Mouse (Mus musculus): ENCODE results near the gene Itprip. TPM values are rescaled to one million over a fixed set of nuclear protein-coding genes. Genes with fewer than 3 reads are reported as not detected.
A peak's percentile ranks its signal among the peaks of the same experiment; 100 is the strongest.
"Not testable (repeated sequence)": the region's sequence is repeated elsewhere in the genome, so short reads cannot be mapped to it uniquely, and the experiment has no call there.

Gene Itprip
- total and polyA plus RNA-seq, 3 experiments, result 1.5 to 3.5 (median 3.5) TPM

- Histone ChIP-seq H3K9me3 (replicated peaks) (peaks cover 14% of the 10 kb centered on the region), H3K4me1 (ENCODE audit: insufficient read depth, low read depth, low read length) (peaks cover 11% of the 10 kb centered on the region)
- peak; percentile 45 for DNase-seq (ENCODE audit: low spot score)
Measured at GRCm38 (mm10) chr19:47854796-47855783, 64.0 kb downstream of the Itprip start, which contains the start of gene Gsto1. Gene Gsto1 (plus strand): TSS chr19:47854970.

GRCm38 (mm10) chr19:47853951-47854795 lies 64.9 kb downstream of the Itprip start:
- peak overlapping the region; percentile 75 for H3K4me3 ChIP-seq (ENCODE audit: low read depth, low read length)
- ATAC-seq (ENCODE audit: extremely low read depth, insufficient number of reproducible peaks, low FRiP score, poor library complexity, severe bottlenecking) (no peak), DNase-seq (ENCODE audit: low spot score) (no peak)
- TF ChIP-seq TAL1 (conservative IDR thresholded peaks at IDR 0.05; ENCODE audit: low read depth, low read length) (no peak), CTCF (IDR thresholded peaks at IDR 0.05; ENCODE audit: low read depth, low read length) (no peak), POLR2AphosphoS5 (IDR thresholded peaks at IDR 0.05; ENCODE audit: insufficient replicate concordance, low read depth, low read length) (no peak), GATA2 (IDR thresholded peaks at IDR 0.05; ENCODE audit: borderline replicate concordance, low read depth, low read length) (no peak), GATA1 (IDR thresholded peaks at IDR 0.05; ENCODE audit: borderline replicate concordance, low read length) (no peak)
- peaks cover 11% of the 10 kb centered on the region for H3K4me1 ChIP-seq (ENCODE audit: insufficient read depth, low read depth, low read length)
- peaks cover 20% of the 10 kb centered on the region for H3K9me3 ChIP-seq (replicated peaks)
- no peaks in the 10 kb centered on the region for H3K27me3 ChIP-seq (ENCODE audit: insufficient read depth, low read length)
- H3K36me3 ChIP-seq (replicated peaks), result peaks cover 19% of the 10 kb centered on the region

More at GRCm38 (mm10) chr19:47854796-47855783, 64.0 kb downstream of the Itprip start, which contains the start of gene Gsto1:
- no peaks in the 10 kb centered on the region for H3K27me3 ChIP-seq (ENCODE audit: insufficient read depth, low read length)
- peak within 1 kb of the TSS; percentile 75 for H3K4me3 ChIP-seq (ENCODE audit: low read depth, low read length)
- H3K36me3 ChIP-seq (replicated peaks), result peaks cover 25% of the 10 kb centered on the region
- TF ChIP-seq GATA2 (IDR thresholded peaks at IDR 0.05; ENCODE audit: borderline replicate concordance, low read depth, low read length), result no peak
- TF ChIP-seq CTCF (IDR thresholded peaks at IDR 0.05; ENCODE audit: low read depth, low read length), result no peak
- no peak for TF ChIP-seq POLR2AphosphoS5 (IDR thresholded peaks at IDR 0.05; ENCODE audit: insufficient replicate concordance, low read depth, low read length)
- no peak for TF ChIP-seq GATA1 (IDR thresholded peaks at IDR 0.05; ENCODE audit: borderline replicate concordance, low read length)
- no peak for TF ChIP-seq TAL1 (conservative IDR thresholded peaks at IDR 0.05; ENCODE audit: low read depth, low read length)
- ATAC-seq (ENCODE audit: extremely low read depth, insufficient number of reproducible peaks, low FRiP score, poor library complexity, severe bottlenecking), result peak; percentile 80

- ATAC-seq (ENCODE audit: extremely low read depth, insufficient number of reproducible peaks, low FRiP score, poor library complexity, severe bottlenecking), result no peak
- Histone ChIP-seq H3K4me1 (ENCODE audit: insufficient read depth, low read depth, low read length) (peaks cover 11% of the 10 kb centered on the region), H3K27me3 (ENCODE audit: insufficient read depth, low read length) (no peaks in the 10 kb centered on the region), H3K9me3 (replicated peaks) (peaks cover 18% of the 10 kb centered on the region), H3K4me3 (ENCODE audit: low read depth, low read length) (no peak overlapping the region), H3K36me3 (replicated peaks) (peaks cover 8% of the 10 kb centered on the region)
- TF ChIP-seq CTCF (IDR thresholded peaks at IDR 0.05; ENCODE audit: low read depth, low read length) (no peak), POLR2AphosphoS5 (IDR thresholded peaks at IDR 0.05; ENCODE audit: insufficient replicate concordance, low read depth, low read length) (no peak), TAL1 (conservative IDR thresholded peaks at IDR 0.05; ENCODE audit: low read depth, low read length) (no peak), GATA2 (IDR thresholded peaks at IDR 0.05; ENCODE audit: borderline replicate concordance, low read depth, low read length) (no peak), GATA1 (IDR thresholded peaks at IDR 0.05; ENCODE audit: borderline replicate concordance, low read length) (no peak)
- DNase-seq (ENCODE audit: low spot score), result no peak
Measured at GRCm38 (mm10) chr19:47853053-47853452, 66.0 kb downstream of the Itprip start.

GRCm38 (mm10) chr19:47852131-47852530 lies 67.0 kb downstream of the Itprip start:
- Histone ChIP-seq H3K4me1 (ENCODE audit: insufficient read depth, low read depth, low read length) (peaks cover 11% of the 10 kb centered on the region), H3K9me3 (replicated peaks) (peaks cover 18% of the 10 kb centered on the region)
- ATAC-seq (ENCODE audit: extremely low read depth, insufficient number of reproducible peaks, low FRiP score, poor library complexity, severe bottlenecking); H3K36me3 ChIP-seq (replicated peaks); H3K4me3 ChIP-seq (ENCODE audit: low read depth, low read length); DNase-seq (ENCODE audit: low spot score); H3K27me3 ChIP-seq (ENCODE audit: insufficient read depth, low read length): not testable (repeated sequence)

- ATAC-seq (ENCODE audit: extremely low read depth, insufficient number of reproducible peaks, low FRiP score, poor library complexity, severe bottlenecking), result no peak
- H3K4me1 ChIP-seq (ENCODE audit: insufficient read depth, low read depth, low read length), result peaks cover 4% of the 10 kb centered on the region
- DNase-seq (ENCODE audit: low spot score), result no peak
- H3K4me3 ChIP-seq (ENCODE audit: low read depth, low read length), result no peak overlapping the region
- no peaks in the 10 kb centered on the region for H3K36me3 ChIP-seq (replicated peaks)
- H3K9me3 ChIP-seq (replicated peaks), result peaks cover 13% of the 10 kb centered on the region
- TF ChIP-seq GATA2 (IDR thresholded peaks at IDR 0.05; ENCODE audit: borderline replicate concordance, low read depth, low read length) (no peak), POLR2AphosphoS5 (IDR thresholded peaks at IDR 0.05; ENCODE audit: insufficient replicate concordance, low read depth, low read length) (no peak), CTCF (IDR thresholded peaks at IDR 0.05; ENCODE audit: low read depth, low read length) (no peak), GATA1 (IDR thresholded peaks at IDR 0.05; ENCODE audit: borderline replicate concordance, low read length) (no peak), TAL1 (conservative IDR thresholded peaks at IDR 0.05; ENCODE audit: low read depth, low read length) (no peak)
- H3K27me3 ChIP-seq (ENCODE audit: insufficient read depth, low read length), result no peaks in the 10 kb centered on the region
Measured at GRCm38 (mm10) chr19:47849735-47850134, 69.4 kb downstream of the Itprip start.

Other genes with a start within 250 kb of the Itprip start
- not detected in 2 replicates for gene Col17a1, start 227.2 kb downstream of the Itprip start, total RNA-seq (2014; fragmentation: Nextera tagmentation)
- gene Col17a1, start 227.2 kb downstream of the Itprip start, total RNA-seq (2017), result 0.05 and 0.17 TPM in 2 replicates
- not detected in 2 replicates for gene Col17a1, start 227.2 kb downstream of the Itprip start, polyA plus RNA-seq (2012)
- 80.1 and 88.6 TPM in 2 replicates for gene Sfr1, start 187.6 kb downstream of the Itprip start, total RNA-seq (2014; fragmentation: Nextera tagmentation)
- gene Sfr1, start 187.6 kb downstream of the Itprip start, total RNA-seq (2017), result 151 and 187 TPM in 2 replicates
- 12.3 and 17.1 TPM in 2 replicates for gene Sfr1, start 187.6 kb downstream of the Itprip start, polyA plus RNA-seq (2012)
- gene Gsto1, start 64.3 kb downstream of the Itprip start, total RNA-seq (2014; fragmentation: Nextera tagmentation), result 33.8 and 39.2 TPM in 2 replicates
- gene Gsto1, start 64.3 kb downstream of the Itprip start, total RNA-seq (2017), result 29.1 and 35.0 TPM in 2 replicates
- gene Gsto1, start 64.3 kb downstream of the Itprip start, polyA plus RNA-seq (2012), result 45.1 and 62.6 TPM in 2 replicates
- gene Gsto2, start 53.8 kb downstream of the Itprip start, total RNA-seq (2014; fragmentation: Nextera tagmentation), result 2.6 and 4.7 TPM in 2 replicates
- gene Gsto2, start 53.8 kb downstream of the Itprip start, total RNA-seq (2017), result 0.58 and 0.76 TPM in 2 replicates
- 0.11 TPM in 1 of 2 replicates, not detected in the other for gene Gsto2, start 53.8 kb downstream of the Itprip start, polyA plus RNA-seq (2012)
- gene Cfap43, start within 50 bp of the Itprip start, total RNA-seq (2014; fragmentation: Nextera tagmentation), result not detected in 2 replicates
- gene Cfap43, start within 50 bp of the Itprip start, total RNA-seq (2017), result 0.05 and 0.06 TPM in 2 replicates
- gene Cfap43, start within 50 bp of the Itprip start, polyA plus RNA-seq (2012), result not detected in 2 replicates
- not detected in 2 replicates for gene Cfap58, start 18.4 kb upstream of the Itprip start, total RNA-seq (2014; fragmentation: Nextera tagmentation)
- not detected in 2 replicates for gene Cfap58, start 18.4 kb upstream of the Itprip start, total RNA-seq (2017)
- not detected in 2 replicates for gene Cfap58, start 18.4 kb upstream of the Itprip start, polyA plus RNA-seq (2012)